Mouse (Mus musculus) CH12.LX (cell line): ENCODE data around the gene Zfpm1. TPM values are rescaled to one million over a fixed set of nuclear protein-coding genes. Genes with fewer than 3 reads are reported as not detected.

Experiments used
- DNase-seq: peaks from one replicate; pipeline ENCODE4 v3.0.0-alpha.2; 2013; ENCODE audit errors: extremely low read depth
- H3K27ac ChIP-seq: 2 replicates; pipeline ENCODE4 v1.5.1; 2012; ENCODE audit warnings: low read depth, mild to moderate bottlenecking, control low read depth, moderate library complexity; ENCODE audit not compliant: insufficient read depth
- H3K27me3 ChIP-seq: replicated peaks from 2 replicates; pipeline ENCODE3; 2012; ENCODE audit warnings: inconsistent platforms
- H3K36me3 ChIP-seq, 2 experiments: replicated peaks in 1 of 2; 2 replicates each; pipeline versions ENCODE3 to v1.6.1; 2012; ENCODE audit warnings: inconsistent platforms in 1 of 2, low read length in 1 of 2, mild to moderate bottlenecking in 1 of 2, mixed read lengths in 1 of 2, moderate library complexity in 1 of 2; ENCODE audit not compliant: control insufficient read depth in 1 of 2, insufficient read depth in 1 of 2
- H3K4me1 ChIP-seq, 2 experiments: 2 replicates each; pipeline ENCODE4 v1.6.1; 2012; ENCODE audit warnings: inconsistent platforms in 1 of 2, moderate library complexity in 1 of 2; ENCODE audit not compliant: insufficient read depth in 2 of 2, control insufficient read depth in 1 of 2
- H3K4me2 ChIP-seq: 2 replicates; pipeline ENCODE4 v1.6.1; 2012; ENCODE audit warnings: low read depth, mild to moderate bottlenecking, control low read depth; ENCODE audit not compliant: poor library complexity, insufficient read depth, severe bottlenecking
- H3K4me3 ChIP-seq, 3 experiments: fragments of 150-350 bp in 1 of 3; sonication (generic) in 1 of 3; replicated peaks in 1 of 3; 2 replicates each; pipeline versions ENCODE3 to v1.5.1; 2011 to 2012; ENCODE audit warnings: low read depth in 2 of 3, low read length in 2 of 3, mild to moderate bottlenecking in 2 of 3, moderate library complexity in 2 of 3, control low read depth in 1 of 3, improper control_type of control experiment in 1 of 3, inconsistent platforms in 1 of 3, mixed read lengths in 1 of 3; ENCODE audit not compliant: poor library complexity in 1 of 3
- H3K79me2 ChIP-seq: replicated peaks from 2 replicates; pipeline ENCODE4 v1.6.1; 2012; ENCODE audit warnings: mild to moderate bottlenecking, moderate library complexity; ENCODE audit not compliant: control insufficient read depth, poor library complexity, insufficient read depth, severe bottlenecking; ENCODE audit errors: extremely low read depth
- H3K9ac ChIP-seq: 2 replicates; pipeline ENCODE4 v1.6.1; 2012; ENCODE audit warnings: low read depth, mild to moderate bottlenecking, control low read depth, moderate library complexity; ENCODE audit not compliant: insufficient read depth
- H3K9me3 ChIP-seq: replicated peaks from 2 replicates; pipeline ENCODE3; 2012; ENCODE audit warnings: low read length, inconsistent platforms, mixed read lengths
- CHD1 ChIP-seq: IDR thresholded peaks from 2 replicates; pipeline ENCODE4 v1.6.1; 2012; ENCODE audit warnings: low read depth, low read length, improper control_type of control experiment, inconsistent platforms
- CHD2 ChIP-seq: IDR thresholded peaks from 2 replicates; pipeline ENCODE4 v1.6.1; 2011; ENCODE audit warnings: low read length, improper control_type of control experiment
- CTCF ChIP-seq, 2 experiments: IDR thresholded peaks in 1 of 2; conservative IDR thresholded peaks in 1 of 2; 2 replicates each; pipeline ENCODE4 v1.5.1; 2011 to 2012; ENCODE audit warnings: low read depth in 2 of 2, low read length in 2 of 2, improper control_type of control experiment in 1 of 2, inconsistent platforms in 1 of 2, mild to moderate bottlenecking in 1 of 2, moderate library complexity in 1 of 2
- E2F4 ChIP-seq: IDR thresholded peaks from 2 replicates; pipeline ENCODE4 v1.6.1; 2011; ENCODE audit warnings: low read depth, low read length, improper control_type of control experiment; ENCODE audit not compliant: insufficient replicate concordance
- ETS1 ChIP-seq: conservative IDR thresholded peaks from 2 replicates; pipeline ENCODE4 v1.6.1; 2012; ENCODE audit warnings: low read depth, mild to moderate bottlenecking, inconsistent platforms, low read length, improper control_type of control experiment, moderate library complexity
- GABPA ChIP-seq: IDR thresholded peaks from 2 replicates; pipeline ENCODE4 v1.6.1; 2012; ENCODE audit warnings: low read depth, low read length, improper control_type of control experiment, inconsistent platforms; ENCODE audit not compliant: insufficient replicate concordance
- HCFC1 ChIP-seq: IDR thresholded peaks from 2 replicates; pipeline ENCODE4 v1.6.1; 2012; ENCODE audit warnings: low read depth, mild to moderate bottlenecking, inconsistent platforms, low read length, improper control_type of control experiment
- IRF4 ChIP-seq: IDR thresholded peaks from 2 replicates; pipeline ENCODE4 v1.6.1; 2014; ENCODE audit warnings: low read depth, mild to moderate bottlenecking, inconsistent platforms, low read length, improper control_type of control experiment
- JUND ChIP-seq: conservative IDR thresholded peaks from 2 replicates; pipeline ENCODE4 v1.6.1; 2011; ENCODE audit warnings: low read depth, low read length, improper control_type of control experiment
- KAT2A ChIP-seq: IDR thresholded peaks from 2 replicates; pipeline ENCODE4 v1.6.1; 2012; ENCODE audit warnings: low read length, improper control_type of control experiment, inconsistent platforms; ENCODE audit not compliant: insufficient replicate concordance
- MAZ ChIP-seq: IDR thresholded peaks from 2 replicates; pipeline ENCODE4 v1.6.1; 2012; ENCODE audit warnings: low read depth, mild to moderate bottlenecking, inconsistent platforms, low read length, improper control_type of control experiment, moderate library complexity
- MXI1 ChIP-seq: IDR thresholded peaks from 2 replicates; pipeline ENCODE4 v1.6.1; 2011; ENCODE audit warnings: mild to moderate bottlenecking, low read depth, low read length, improper control_type of control experiment
- NELFE ChIP-seq: IDR thresholded peaks from 2 replicates; pipeline ENCODE4 v1.6.1; 2011; ENCODE audit warnings: low read depth, low read length, improper control_type of control experiment
- PAX5 ChIP-seq: IDR thresholded peaks from 2 replicates; pipeline ENCODE4 v1.6.1; 2012; ENCODE audit warnings: low read length, inconsistent platforms, mixed read lengths
- POLR2AphosphoS2 ChIP-seq: IDR thresholded peaks from 2 replicates; pipeline ENCODE4 v1.6.1; 2011; ENCODE audit warnings: low read depth, low read length, improper control_type of control experiment
- RAD21 ChIP-seq: IDR thresholded peaks from 2 replicates; pipeline ENCODE4 v1.6.1; 2011; ENCODE audit warnings: low read depth, mild to moderate bottlenecking, low read length, improper control_type of control experiment, moderate library complexity
- SMC3 ChIP-seq: IDR thresholded peaks from 2 replicates; pipeline ENCODE4 v1.6.1; 2011; ENCODE audit warnings: low read depth, low read length, improper control_type of control experiment
- TCF12 ChIP-seq: IDR thresholded peaks from 2 replicates; pipeline ENCODE4 v1.6.1; 2014; ENCODE audit warnings: low read depth, mild to moderate bottlenecking, inconsistent platforms, low read length, improper control_type of control experiment
- ZC3H11A ChIP-seq: IDR thresholded peaks from 2 replicates; pipeline ENCODE4 v1.6.1; 2012; ENCODE audit warnings: low read depth, mild to moderate bottlenecking, inconsistent platforms, low read length, improper control_type of control experiment
- ZKSCAN1 ChIP-seq: IDR thresholded peaks from 2 replicates; pipeline ENCODE4 v1.6.1; 2012; ENCODE audit warnings: low read depth, inconsistent platforms, low read length, improper control_type of control experiment, borderline replicate concordance
- ZNF384 ChIP-seq: IDR thresholded peaks from 2 replicates; pipeline ENCODE4 v1.6.1; 2012; ENCODE audit warnings: low read depth, low read length, improper control_type of control experiment, inconsistent platforms
- dilution Hi-C: fragments of 300-500 bp; cut with MboI; formaldehyde crosslinking; loops from 2 replicates; pipeline ENCODE4 v1.14.3; 2020; ENCODE audit warnings: low sequenced_read_pairs; ENCODE audit not compliant: extremely low pct_unique_long_range_greater_than_20kb, extremely low pct_ligation_motif_present
- in situ Hi-C: fragments of 300-500 bp; cut with MboI; formaldehyde crosslinking; loops from 3 replicates; pipeline ENCODE4 v1.14.3; 2019; ENCODE audit warnings: low sequenced_read_pairs, low pct_ligation_motif_present, low pct_unique_long_range_greater_than_20kb, mixed read lengths
- polyA plus RNA-seq: library from polyadenylated mRNA; unstranded; fragments of >175 nt; gene quantifications from 2 replicates; pipeline ENCODE4 v1.2.1, GENCODE M21; 2012; ENCODE audit warnings: low read depth; ENCODE audit not compliant: insufficient read length
- total RNA-seq, 2 experiments: library from RNA; depleted of rRNA; stranded (reverse); fragments of 300-350 nt in 1 of 2; fragments of >200 nt in 1 of 2; gene quantifications; 2 replicates each; pipeline ENCODE4 v1.2.3; 2012 to 2014

Gene Zfpm1
- total and polyA plus RNA-seq, 3 experiments = 11.0 to 63.5 (median 30.1) TPM

DNA sequence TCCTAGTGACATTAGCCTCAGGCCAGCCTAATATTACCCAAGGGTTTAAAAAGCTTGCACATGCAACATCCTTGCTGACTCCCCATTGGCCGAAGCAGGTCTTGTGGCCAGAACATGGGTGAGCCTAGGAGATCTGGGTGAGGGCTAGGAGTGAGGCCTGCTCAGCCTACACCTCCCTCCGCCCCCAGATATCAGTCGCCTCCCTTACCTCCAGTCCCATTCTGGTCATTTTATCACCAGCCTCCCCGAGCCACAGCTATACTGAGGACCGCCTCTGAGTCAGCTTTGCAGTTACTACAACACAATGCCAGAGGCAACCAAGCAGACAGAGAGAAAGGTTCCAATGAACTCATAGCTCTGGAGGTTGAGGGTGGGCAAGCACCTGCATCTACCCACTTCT lies 5.6 kb upstream of the Zfpm1 start:
- peaks cover 7% of the 10 kb centered on the region for H3K27me3 ChIP-seq
- H3K27ac ChIP-seq = no peak overlapping the region
- H3K4me1 ChIP-seq = peaks cover 7 to 46% of the 10 kb centered on the region in 2 experiments
- no peak overlapping the region for H3K4me2 ChIP-seq
- H3K9me3 ChIP-seq = no peaks in the 10 kb centered on the region
- TF ChIP-seq RAD21 = no peak
- no peak for TF ChIP-seq JUND
- no peak for TF ChIP-seq POLR2AphosphoS2
- no peak for TF ChIP-seq NELFE
- no peak for TF ChIP-seq IRF4
- TF ChIP-seq MAZ = no peak
- TF ChIP-seq PAX5 = no peak
- no peak for TF ChIP-seq HCFC1
- TF ChIP-seq MXI1 = no peak
- no peak for TF ChIP-seq CHD2
- TF ChIP-seq KAT2A = no peak
- TF ChIP-seq GABPA = no peak
- TF ChIP-seq E2F4 = no peak
- TF ChIP-seq ETS1 = no peak
- TF ChIP-seq TCF12 = no peak
- TF ChIP-seq ZNF384 = no peak
- TF ChIP-seq CHD1 = no peak
- TF ChIP-seq, all 38 proteins: peak for 0
- no peak overlapping the region for H3K9ac ChIP-seq
- in situ Hi-C loops (no loop called here), dilution Hi-C loops (no loop called here)
- H3K4me3 ChIP-seq = no peak overlapping the region
- no peak for DNase-seq
- H3K79me2 ChIP-seq = no peaks in the 10 kb centered on the region
- H3K36me3 ChIP-seq = no peaks in the 10 kb centered on the region

DNA sequence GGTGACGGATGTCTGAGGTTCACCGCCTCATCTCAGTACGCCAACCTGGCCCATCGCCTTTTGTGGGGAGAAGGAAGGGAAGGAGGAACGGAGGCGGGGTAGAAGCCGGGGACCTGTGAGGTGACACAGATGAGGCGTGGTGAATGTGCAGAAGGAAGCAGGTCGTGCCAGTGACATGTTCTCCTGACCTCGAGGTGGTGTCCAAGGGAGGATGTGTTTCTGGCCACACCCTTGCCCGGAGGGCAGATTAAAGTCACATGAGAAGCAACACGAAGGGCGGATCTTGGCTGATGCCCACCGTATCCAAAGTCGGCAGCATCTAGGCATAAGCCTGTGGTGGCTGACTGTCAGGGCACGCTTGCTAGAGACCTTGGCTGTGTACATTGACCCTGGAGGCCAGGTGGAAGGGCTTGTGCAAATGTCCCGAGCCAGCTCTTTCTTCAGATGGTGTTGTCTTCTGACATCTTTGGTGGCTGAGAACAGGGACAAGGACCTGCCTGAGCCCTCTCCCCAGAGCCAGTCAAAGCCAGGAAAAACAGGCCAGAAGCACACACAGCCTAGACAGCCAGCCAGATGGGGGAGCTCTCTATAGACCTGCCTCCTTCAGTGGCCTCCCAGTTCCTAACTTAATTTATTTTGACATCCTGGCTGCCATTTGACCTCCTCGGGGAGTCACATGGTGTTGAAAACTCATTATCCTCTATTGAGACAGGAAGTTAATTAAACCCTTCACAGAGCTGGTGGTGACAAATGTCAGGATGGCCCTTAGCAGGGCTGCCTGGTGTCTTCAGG lies 4.5 kb upstream of the Zfpm1 start:
- H3K9ac ChIP-seq = no peak overlapping the region
- peaks cover 7 to 46% of the 10 kb centered on the region in 2 experiments for H3K4me1 ChIP-seq
- H3K4me3 ChIP-seq = no peak overlapping the region

More for the DNA sequence above, 4.5 kb upstream of the Zfpm1 start:
- Histone ChIP-seq H3K27me3 (peaks cover 2% of the 10 kb centered on the region), H3K9me3 (no peaks in the 10 kb centered on the region), H3K36me3 (no peaks in the 10 kb centered on the region), H3K79me2 (peaks cover 2% of the 10 kb centered on the region), H3K27ac (no peak overlapping the region), H3K4me2 (no peak overlapping the region)
- TF ChIP-seq E2F4 (no peak), RAD21 (peak; percentile 18), CTCF (conservative IDR thresholded peaks at IDR 0.05 in 1 of 2, IDR thresholded peaks at IDR 0.05 in 1 of 2; ENCODE audit: low read depth in 2 of 2, low read length in 2 of 2) (peak in 1 of 2 experiments; percentile 57; a peak in 2 of 4 replicates), ZC3H11A (no peak), SMC3 (peak; percentile 44), KAT2A (no peak), TCF12 (no peak), ZKSCAN1 (no peak)
- in situ Hi-C loops (no loop called here), dilution Hi-C loops (no loop called here)
- no peak for DNase-seq
